8 mouse cellular contexts compared by ENCODE assay signal in the genomic region with DNA sequence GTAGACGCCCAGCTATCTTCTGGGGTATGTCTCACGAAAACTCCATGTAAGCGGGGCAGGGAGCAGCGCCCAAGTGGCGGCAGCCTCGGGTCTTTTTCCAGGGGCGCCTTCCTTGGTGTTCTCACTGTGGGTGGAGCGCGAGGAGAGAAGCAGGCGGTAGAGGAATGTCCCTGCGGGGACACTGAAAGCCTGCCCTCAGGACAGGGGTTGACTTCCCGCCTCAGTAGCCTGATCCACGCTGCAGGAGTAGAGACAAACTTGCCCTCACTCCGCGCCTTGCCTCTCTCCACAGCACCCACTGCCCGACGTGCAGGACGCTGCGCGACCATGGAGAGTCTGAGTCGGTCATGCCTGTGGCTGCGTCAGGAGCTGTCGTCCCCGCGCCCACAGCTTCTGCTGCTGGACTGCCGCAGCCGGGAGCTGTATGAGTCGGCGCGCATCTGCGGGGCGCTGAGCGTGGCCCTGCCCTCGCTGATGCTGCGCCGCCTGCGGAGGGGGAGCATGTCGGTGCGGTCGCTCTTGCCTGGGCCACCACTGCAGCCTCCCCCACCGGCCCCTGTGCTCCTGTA. TPM values are rescaled to one million over a fixed set of nuclear protein-coding genes. Genes with fewer than 3 reads are reported as not detected.
A peak's percentile ranks its signal among the peaks of the same experiment; 100 is the strongest.
DNase-seq lines count a peak whose midpoint lies in the region; ATAC-seq and TF ChIP-seq lines count a peak whose summit lies in the region.

No protein-coding gene starts in this region.

- intact Hi-C loops in heart, adult 2 months (cut with DNase I): no loop called here

- H3K4me3 ChIP-seq in megakaryocyte, embryonic 14.5 days (replicated peaks): peak overlapping the region; percentile 88
- peak overlapping the region; percentile 33 for H3K4me3 ChIP-seq in forebrain, embryonic 12.5 days (replicated peaks)
- H3K4me3 ChIP-seq in liver, embryonic 12.5 days: peak overlapping the region; percentile 43
- peak overlapping the region; percentile 39 for H3K4me3 ChIP-seq in stomach, embryonic 15.5 days (replicated peaks)
- no peak overlapping the region for H3K4me3 ChIP-seq in heart, adult 2 months

- TF ChIP-seq POLR2A in heart, adult 2 months (IDR thresholded peaks at IDR 0.05; ENCODE audit: insufficient read depth, low read depth, low read length): no peak

- ATAC-seq in megakaryocyte, adult 5-6 weeks (ENCODE audit: poor library complexity, severe bottlenecking): no peak
- ATAC-seq in forebrain, embryonic 12.5 days (ENCODE audit: low FRiP score): no peak
- ATAC-seq in liver, embryonic 12.5 days: no peak
- ATAC-seq in stomach, embryonic 15.5 days (ENCODE audit: insufficient read depth, low FRiP score, low read depth): no peak

- H3K9me3 ChIP-seq in megakaryocyte, embryonic 14.5 days: peaks cover 14% of the 10 kb centered on the region; the same call in 1 of the 2 replicates
- H3K9me3 ChIP-seq in forebrain, embryonic 12.5 days: no peaks in the 10 kb centered on the region
- H3K9me3 ChIP-seq in liver, embryonic 12.5 days (replicated peaks): no peaks in the 10 kb centered on the region
- no peaks in the 10 kb centered on the region for H3K9me3 ChIP-seq in stomach, embryonic 15.5 days

- H3K27me3 ChIP-seq in megakaryocyte, embryonic 14.5 days (replicated peaks): peaks cover 94% of the 10 kb centered on the region
- peaks cover 71% of the 10 kb centered on the region for H3K27me3 ChIP-seq in forebrain, embryonic 12.5 days
- peaks cover 87% of the 10 kb centered on the region for H3K27me3 ChIP-seq in liver, embryonic 12.5 days (replicated peaks)
- H3K27me3 ChIP-seq in stomach, embryonic 15.5 days (replicated peaks): peaks cover 26% of the 10 kb centered on the region
- peaks cover 6% of the 10 kb centered on the region for H3K27me3 ChIP-seq in heart, adult 2 months (ENCODE audit: control insufficient read depth, insufficient read depth, low read length)

- no peak overlapping the region for H3K9ac ChIP-seq in forebrain, embryonic 12.5 days
- peak overlapping the region; percentile 35; the same call in 1 of the 2 replicates for H3K9ac ChIP-seq in liver, embryonic 12.5 days
- no peak overlapping the region for H3K9ac ChIP-seq in stomach, embryonic 15.5 days
- no peak overlapping the region for H3K9ac ChIP-seq in heart, adult 2 months (ENCODE audit: low read depth, low read length)

- TF ChIP-seq CTCF in heart, adult 2 months (IDR thresholded peaks at IDR 0.05): no peak

- no peak overlapping the region for H3K27ac ChIP-seq in forebrain, embryonic 12.5 days
- no peak overlapping the region for H3K27ac ChIP-seq in liver, embryonic 12.5 days
- no peak overlapping the region for H3K27ac ChIP-seq in stomach, embryonic 15.5 days
- H3K27ac ChIP-seq in heart, adult 2 months: no peak overlapping the region

- no peaks in the 10 kb centered on the region for H3K79me2 ChIP-seq in heart, adult 2 months (replicated peaks; ENCODE audit: control insufficient read depth, insufficient read depth, low read length)

- peaks cover 26% of the 10 kb centered on the region for H3K4me1 ChIP-seq in megakaryocyte, embryonic 14.5 days
- peaks cover 4% of the 10 kb centered on the region; the same call in 1 of the 2 replicates for H3K4me1 ChIP-seq in forebrain, embryonic 12.5 days
- H3K4me1 ChIP-seq in liver, embryonic 12.5 days: peaks cover 17% of the 10 kb centered on the region; the same call in 1 of the 2 replicates
- peaks cover 8% of the 10 kb centered on the region; the same call in 1 of the 2 replicates for H3K4me1 ChIP-seq in stomach, embryonic 15.5 days
- H3K4me1 ChIP-seq in heart, adult 2 months (ENCODE audit: control insufficient read depth, insufficient read depth, low read length): no peaks in the 10 kb centered on the region

- 25% methylated on average over 28 of the region's 41 CpGs for WGBS in forebrain, embryonic 12.5 days
- WGBS in liver, embryonic 12.5 days (ENCODE audit: insufficient replicate concordance): 14% methylated on average over 39 of the region's 41 CpGs
- 17% methylated on average over 40 of the region's 41 CpGs for WGBS in stomach, embryonic 15.5 days
- 20% methylated on average over 41 of the region's 41 CpGs for WGBS in heart, adult 2 months

- DNase-seq in layer of hippocampus, adult 9-11 months: no peak
- DNase-seq in frontal cortex, postnatal 36 days (ENCODE audit: low spot score in 2 of 2): no peak
- DNase-seq in heart, adult 2 months: no peak

- no peak for TF ChIP-seq EP300 in heart, adult 2 months (IDR thresholded peaks at IDR 0.05; ENCODE audit: insufficient read depth, low read depth, low read length)

- H3K36me3 ChIP-seq in megakaryocyte, embryonic 14.5 days (replicated peaks; ENCODE audit: low read length): no peaks in the 10 kb centered on the region
- H3K36me3 ChIP-seq in forebrain, embryonic 12.5 days (replicated peaks): no peaks in the 10 kb centered on the region
- H3K36me3 ChIP-seq in liver, embryonic 12.5 days: no peaks in the 10 kb centered on the region
- no peaks in the 10 kb centered on the region for H3K36me3 ChIP-seq in stomach, embryonic 15.5 days
- H3K36me3 ChIP-seq in heart, adult 2 months (ENCODE audit: control insufficient read depth, insufficient read depth, low read length): no peaks in the 10 kb centered on the region

- peak overlapping the region; percentile 50 for H3K4me2 ChIP-seq in forebrain, embryonic 12.5 days
- peak overlapping the region; percentile 66 for H3K4me2 ChIP-seq in liver, embryonic 12.5 days
- peak overlapping the region; percentile 78 for H3K4me2 ChIP-seq in stomach, embryonic 15.5 days

RNA-seq across cellular contexts. Expression of a gene that starts 0.8 kb away (rescaled TPM):
- polyA plus RNA-seq in megakaryocyte, embryonic 14.5 days (2012; ENCODE audit: insufficient read depth, low replicate concordance): 0.57 and 1.4 TPM in 2 replicates
- 0.11 and 0.13 TPM in 2 replicates for total RNA-seq in megakaryocyte, adult 5-6 weeks (2015)
- 0.16 TPM in 1 of 2 replicates, not detected in the other for total RNA-seq in megakaryocyte, adult 5-6 weeks (2017)
- 3.7 and 5.4 TPM in 2 replicates for polyA plus RNA-seq in forebrain, embryonic 12.5 days (2016; fragmentation: Nextera tagmentation; extraction: Ambion mirVana)
- polyA plus RNA-seq in liver, embryonic 12.5 days (2016; fragmentation: Nextera tagmentation; extraction: Ambion mirVana): 55.2 and 56.5 TPM in 2 replicates
- 15.0 and 16.9 TPM in 2 replicates for polyA plus RNA-seq in stomach, embryonic 15.5 days (2015; fragmentation: Nextera tagmentation; extraction: Ambion mirVana)
- total RNA-seq in heart, adult 2 months (2021): not detected
- polyA plus RNA-seq in heart, adult 2 months (2012; rRNA removed): 0.04 TPM in 1 of 2 replicates, not detected in the other

RNA-seq across cellular contexts. Expression of a gene that starts 19.9 kb away (rescaled TPM):
- polyA plus RNA-seq in megakaryocyte, embryonic 14.5 days (2012; ENCODE audit: insufficient read depth, low replicate concordance): not detected in 2 replicates
- total RNA-seq in megakaryocyte, adult 5-6 weeks (2015): 0.59 TPM in 1 of 2 replicates, not detected in the other
- not detected in 2 replicates for total RNA-seq in megakaryocyte, adult 5-6 weeks (2017)
- 31.2 and 32.1 TPM in 2 replicates for polyA plus RNA-seq in forebrain, embryonic 12.5 days (2016; fragmentation: Nextera tagmentation; extraction: Ambion mirVana)
- polyA plus RNA-seq in liver, embryonic 12.5 days (2016; fragmentation: Nextera tagmentation; extraction: Ambion mirVana): 1.2 and 1.4 TPM in 2 replicates
- 17.7 and 20.4 TPM in 2 replicates for polyA plus RNA-seq in stomach, embryonic 15.5 days (2015; fragmentation: Nextera tagmentation; extraction: Ambion mirVana)
- 1 to 10 TPM; 6.5 to 8.0 TPM for total RNA-seq in heart, adult 2 months (2021)
- polyA plus RNA-seq in heart, adult 2 months (2012; rRNA removed): 15.8 and 20.4 TPM in 2 replicates

RNA-seq across cellular contexts. Expression of a gene that starts 33.0 kb away (rescaled TPM):
- 0.78 and 3.9 TPM in 2 replicates for polyA plus RNA-seq in megakaryocyte, embryonic 14.5 days (2012; ENCODE audit: insufficient read depth, low replicate concordance)
- not detected in 2 replicates for total RNA-seq in megakaryocyte, adult 5-6 weeks (2015)
- 1.1 TPM in 1 of 2 replicates, not detected in the other for total RNA-seq in megakaryocyte, adult 5-6 weeks (2017)
- polyA plus RNA-seq in forebrain, embryonic 12.5 days (2016; fragmentation: Nextera tagmentation; extraction: Ambion mirVana): 7.5 and 8.0 TPM in 2 replicates
- polyA plus RNA-seq in liver, embryonic 12.5 days (2016; fragmentation: Nextera tagmentation; extraction: Ambion mirVana): 1.3 and 1.8 TPM in 2 replicates
- polyA plus RNA-seq in stomach, embryonic 15.5 days (2015; fragmentation: Nextera tagmentation; extraction: Ambion mirVana): 6.8 and 7.1 TPM in 2 replicates
- 100 to 1,000 TPM; 155 to 179 TPM for total RNA-seq in heart, adult 2 months (2021)
- polyA plus RNA-seq in heart, adult 2 months (2012; rRNA removed): 155 and 205 TPM in 2 replicates

Comparison
In these comparisons a context has a peak if more than half of its experiments do, and no peak if none do; other contexts are left out.
1. RNA of a gene that starts 33.0 kb away (polyA plus RNA-seq): 155 to 205 TPM in heart, adult 2 months; 7.5 to 8.0 TPM in forebrain, embryonic 12.5 days, 6.8 to 7.1 TPM in stomach, embryonic 15.5 days, 0.78 to 3.9 TPM in megakaryocyte, embryonic 14.5 days and 1.3 to 1.8 TPM in liver, embryonic 12.5 days; every median in the first group is over 10 times any median in the second.
2. Peak in every context shown above with its lines, with median percentiles within 50 percentile points of each other: H3K4me2 ChIP-seq.